Mouse (Mus musculus) ES-E14 (cell line): ENCODE data around the gene Atoh1.

Source experiments
- CHD2 ChIP-seq: IDR thresholded peaks from 2 replicates; pipeline ENCODE4 v1.6.1; 2014; ENCODE audit warnings: mild to moderate bottlenecking, low read depth, low read length, inconsistent platforms
- HCFC1 ChIP-seq: IDR thresholded peaks from 2 replicates; pipeline ENCODE4 v1.6.1; 2012; ENCODE audit warnings: low read length, inconsistent platforms, borderline replicate concordance; ENCODE audit not compliant: insufficient read depth
- MAFK ChIP-seq: IDR thresholded peaks from 2 replicates; pipeline ENCODE4 v1.6.1; 2014; ENCODE audit warnings: mild to moderate bottlenecking, low read depth, low read length, inconsistent platforms; ENCODE audit not compliant: insufficient read depth
- ZC3H11A ChIP-seq: IDR thresholded peaks from 2 replicates; pipeline ENCODE4 v1.6.1; 2012; ENCODE audit warnings: low read depth, mild to moderate bottlenecking, inconsistent platforms, low read length, borderline replicate concordance

- peak; percentile 61 for TF ChIP-seq MAFK
- TF ChIP-seq CHD2, result no peak
- no peak for TF ChIP-seq HCFC1
- no peak for TF ChIP-seq ZC3H11A
Measured at GRCm38 (mm10) chr6:64729231-64730011, 496 bp downstream of the Atoh1 start.
